Mouse (Mus musculus) bone marrow macrophage, adult 2 months (primary cell): Measurements from ENCODE around the gene Fhit. TPM values are rescaled to one million over a fixed set of nuclear protein-coding genes. Genes with fewer than 3 reads are reported as not detected.
"Not testable (repeated sequence)": the region's sequence is repeated elsewhere in the genome, so short reads cannot be mapped to it uniquely, and the experiment has no call there.

Experiments used
- H3K27ac ChIP-seq: 2 replicates; pipeline ENCODE4 v1.5.1; 2012; ENCODE audit warnings: low read depth, low read length; ENCODE audit not compliant: insufficient read depth
- H3K4me1 ChIP-seq: 2 replicates; pipeline ENCODE4 v1.6.1; 2012; ENCODE audit warnings: low read length; ENCODE audit not compliant: control insufficient read depth, insufficient read depth
- H3K4me3 ChIP-seq: 2 replicates; pipeline ENCODE4 v1.5.1; 2012; ENCODE audit warnings: mild to moderate bottlenecking, low read length, moderate library complexity; ENCODE audit not compliant: insufficient read depth
- CTCF ChIP-seq: IDR thresholded peaks from 2 replicates; pipeline ENCODE4 v1.5.1; 2012; ENCODE audit warnings: low read depth, mild to moderate bottlenecking, low read length, moderate library complexity
- POLR2A ChIP-seq: IDR thresholded peaks from 2 replicates; pipeline ENCODE4 v1.6.1; 2012; ENCODE audit warnings: mild to moderate bottlenecking, low read depth, low read length, borderline replicate concordance
- polyA plus RNA-seq: library from polyadenylated mRNA; stranded (reverse); fragments of >200 nt; gene quantifications from 2 replicates; pipeline ENCODE4 v1.2.4, GENCODE M21; 2012; ENCODE audit not compliant: missing spikeins, insufficient read depth, insufficient read length

Gene Fhit
- polyA plus RNA-seq, 1 experiment: 3.4 TPM

DNA sequence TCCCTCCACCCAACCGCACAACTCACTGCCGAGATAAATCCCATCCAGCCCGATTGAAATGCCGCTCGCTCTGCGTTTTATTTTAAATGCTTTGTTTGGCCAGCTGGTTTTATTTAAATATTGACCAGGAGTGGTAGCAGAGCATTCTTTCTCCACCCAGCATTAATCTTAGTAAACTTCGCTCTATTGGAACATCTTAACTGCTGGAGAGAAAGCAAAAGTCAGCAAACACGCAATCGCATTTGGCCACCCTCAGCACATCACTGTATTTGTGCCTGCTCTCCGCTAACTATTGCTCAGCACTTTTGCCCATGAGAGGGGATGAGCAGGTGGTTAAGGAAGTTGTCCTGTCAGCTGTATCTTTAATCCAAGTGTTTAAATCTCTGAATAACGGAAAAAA, 36.7 kb downstream of the Fhit start:
- no peaks in the 10 kb centered on the region for H3K4me1 ChIP-seq
- H3K27ac ChIP-seq: no peak overlapping the region
- TF ChIP-seq CTCF: no peak
- H3K4me3 ChIP-seq: no peak overlapping the region

DNA sequence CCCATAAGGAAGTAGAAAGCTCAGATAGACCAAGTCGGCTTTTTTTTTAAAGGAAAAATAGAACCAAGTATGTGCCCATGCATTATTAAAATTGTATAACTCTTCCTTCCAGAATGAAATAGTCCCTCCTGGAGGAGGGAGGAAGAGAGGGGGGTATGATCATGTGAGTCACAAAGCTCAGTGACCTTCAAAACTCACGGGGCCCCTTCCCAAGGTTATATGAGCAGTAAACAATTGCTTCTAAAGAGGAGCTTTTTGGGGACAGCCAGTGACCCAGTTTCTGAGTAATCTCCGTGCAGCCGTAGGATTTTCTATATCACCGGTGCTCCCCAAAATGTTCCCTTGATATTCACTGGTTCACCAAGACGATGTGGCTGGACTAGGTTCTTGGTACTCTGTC, 42.8 kb downstream of the Fhit start:
- Histone ChIP-seq H3K4me1 (no peaks in the 10 kb centered on the region), H3K4me3 (no peak overlapping the region), H3K27ac (no peak overlapping the region)
- no peak for TF ChIP-seq CTCF
- TF ChIP-seq POLR2A: no peak

DNA sequence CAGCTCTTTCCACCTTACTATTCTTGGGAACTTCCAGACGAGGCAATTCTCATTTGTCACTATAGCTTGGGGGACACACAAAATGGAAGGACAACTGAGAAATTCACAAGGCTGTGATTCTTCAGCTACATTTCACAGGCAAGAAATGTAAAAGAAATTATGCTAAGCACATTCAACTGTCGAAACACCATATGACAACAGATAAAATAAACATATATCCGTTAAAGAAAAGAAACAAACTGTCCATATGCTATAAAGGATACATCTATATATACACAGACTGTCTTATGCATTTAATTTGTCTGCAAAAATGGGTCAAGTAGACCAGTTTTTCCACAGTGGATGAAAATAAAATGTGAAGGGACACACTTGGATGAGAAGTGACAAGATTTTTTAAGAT, 76.2 kb downstream of the Fhit start:
- H3K4me1 ChIP-seq: no peaks in the 10 kb centered on the region
- TF ChIP-seq POLR2A: no peak
- H3K27ac ChIP-seq: no peak overlapping the region
- no peak overlapping the region for H3K4me3 ChIP-seq

DNA sequence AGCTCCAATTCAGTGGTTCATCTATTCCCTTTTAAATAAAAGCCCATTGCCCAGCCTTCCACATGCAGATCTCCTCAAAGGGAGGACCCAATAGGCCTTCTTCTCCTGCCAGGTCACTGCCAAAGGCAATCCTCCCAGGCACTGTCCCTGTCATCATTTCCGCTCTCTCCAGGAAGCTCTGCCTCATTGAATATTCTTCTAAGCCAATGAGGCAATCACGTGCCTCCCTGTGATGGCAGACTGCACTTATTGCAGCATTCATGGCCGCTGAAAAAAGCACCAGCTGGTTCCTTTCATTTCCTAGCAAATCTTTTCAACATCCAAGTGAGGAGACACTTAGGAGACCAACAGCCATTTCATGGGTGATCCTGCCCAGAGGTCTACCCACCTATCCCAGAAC, 77.9 kb downstream of the Fhit start:
- Histone ChIP-seq H3K4me3 (no peak overlapping the region), H3K4me1 (no peaks in the 10 kb centered on the region), H3K27ac (no peak overlapping the region)
- TF ChIP-seq POLR2A: no peak
- TF ChIP-seq CTCF: no peak

DNA sequence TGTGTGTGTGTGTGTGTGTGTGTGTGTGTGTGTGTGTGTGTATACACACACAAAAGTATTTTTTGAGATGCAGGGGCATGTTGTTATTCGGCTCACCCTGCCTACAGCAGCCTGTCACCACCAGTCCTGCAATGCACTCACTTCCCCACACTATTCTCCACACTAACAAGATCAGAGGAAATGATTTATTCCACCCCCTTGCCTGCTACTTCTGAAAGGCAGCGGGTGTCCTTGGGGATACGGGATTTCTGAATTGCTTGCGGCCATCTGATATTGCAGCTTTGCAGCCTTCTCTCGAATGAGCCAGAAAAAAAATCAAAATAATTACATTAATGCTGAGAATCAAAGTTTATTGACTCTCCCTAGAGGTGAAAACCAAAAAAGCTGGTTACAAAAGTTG, 78.4 kb downstream of the Fhit start:
- H3K4me1 ChIP-seq: no peaks in the 10 kb centered on the region
- H3K27ac ChIP-seq: no peak overlapping the region
- H3K4me3 ChIP-seq: no peak overlapping the region
- TF ChIP-seq POLR2A: no peak
- no peak for TF ChIP-seq CTCF

- H3K4me1 ChIP-seq: no peaks in the 10 kb centered on the region
- H3K4me3 ChIP-seq: no peak overlapping the region
- TF ChIP-seq CTCF (no peak), POLR2A (no peak)
- H3K27ac ChIP-seq: no peak overlapping the region
Observed at GRCm38 (mm10) chr14:11063594-11063993, 98.2 kb downstream of the Fhit start.

GRCm38 (mm10) chr14:11060221-11060620, 101.6 kb downstream of the Fhit start:
- H3K27ac ChIP-seq: no peak overlapping the region
- no peak overlapping the region for H3K4me3 ChIP-seq
- TF ChIP-seq CTCF (no peak), POLR2A (no peak)
- H3K4me1 ChIP-seq: no peaks in the 10 kb centered on the region

- H3K27ac ChIP-seq, H3K4me3 ChIP-seq, H3K4me1 ChIP-seq: not testable (repeated sequence)
Observed at GRCm38 (mm10) chr14:11039503-11040300, 122.1 kb downstream of the Fhit start.

DNA sequence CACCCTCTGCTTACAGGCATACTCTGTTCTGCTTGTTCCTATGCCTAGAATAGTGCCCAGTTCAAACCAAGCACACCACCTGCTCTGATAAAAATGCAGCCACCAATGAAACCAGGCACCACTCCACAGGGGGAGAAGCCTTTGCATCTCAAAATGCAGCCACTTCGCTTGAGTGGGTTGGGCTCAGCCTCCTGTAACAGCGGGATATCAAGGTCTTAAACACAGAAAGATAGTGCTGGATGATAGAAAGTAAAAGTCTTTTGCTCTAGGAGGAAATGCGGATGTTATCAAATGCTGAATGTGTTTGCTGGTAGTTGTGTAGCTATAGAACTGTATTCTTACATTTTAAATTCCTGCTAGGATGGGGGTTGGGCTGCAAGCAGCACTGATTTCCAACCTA, 140.4 kb downstream of the Fhit start:
- no peak overlapping the region for H3K4me3 ChIP-seq
- H3K4me1 ChIP-seq: no peaks in the 10 kb centered on the region
- H3K27ac ChIP-seq: no peak overlapping the region
- no peak for TF ChIP-seq CTCF
- TF ChIP-seq POLR2A: no peak

DNA sequence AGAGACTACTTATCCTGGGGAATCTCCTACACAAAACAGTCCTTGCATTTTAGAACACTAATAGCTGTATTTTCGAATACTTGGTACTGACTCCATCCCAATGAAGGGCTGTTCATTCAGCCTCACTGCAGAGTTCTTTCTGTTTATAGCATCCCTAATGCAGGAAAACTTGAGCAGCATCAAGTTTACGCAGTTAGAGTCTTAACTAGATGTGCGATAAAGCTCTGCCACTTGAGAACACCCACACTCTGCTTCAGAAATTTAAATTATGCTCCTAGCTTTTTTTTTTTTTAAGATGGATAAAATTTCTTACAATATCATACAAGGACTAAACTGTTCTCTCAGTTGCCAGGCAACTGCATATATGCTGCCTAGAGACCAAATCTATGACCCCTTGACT, 183.2 kb downstream of the Fhit start:
- Histone ChIP-seq H3K4me1 (no peaks in the 10 kb centered on the region), H3K4me3 (no peak overlapping the region), H3K27ac (no peak overlapping the region)
- no peak for TF ChIP-seq POLR2A
- TF ChIP-seq CTCF: no peak

DNA sequence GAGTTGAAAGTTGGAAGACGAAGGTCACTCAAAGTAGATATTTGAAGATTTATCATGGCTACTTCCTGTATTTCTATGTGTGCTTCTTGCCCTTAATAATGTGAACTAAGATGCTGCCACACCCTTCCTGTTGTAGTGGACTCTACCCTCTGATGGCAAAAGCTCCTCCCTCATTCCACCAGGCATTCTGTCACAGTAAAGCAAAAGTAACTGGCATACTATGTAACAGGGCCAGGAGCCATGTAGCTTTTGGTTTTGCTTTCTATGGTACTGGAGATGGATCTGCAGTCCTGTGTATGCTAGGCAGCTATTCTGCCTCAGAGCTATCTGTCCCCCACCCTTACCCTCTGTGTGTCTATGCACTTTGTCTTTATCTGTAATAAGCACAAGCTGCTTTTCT, 220.2 kb downstream of the Fhit start:
- Histone ChIP-seq H3K4me1 (no peaks in the 10 kb centered on the region), H3K27ac (no peak overlapping the region), H3K4me3 (no peak overlapping the region)
- TF ChIP-seq CTCF (no peak), POLR2A (no peak)
